Mouse (Mus musculus): Measurements from ENCODE around the gene Atg14.

- TF ChIP-seq GATA1 (IDR thresholded peaks at IDR 0.05; ENCODE audit: borderline replicate concordance, low read length) (no peak), FLI1 (IDR thresholded peaks at IDR 0.05; ENCODE audit: low read length) (no peak)
Measured at GRCm38 (mm10) chr14:47567962-47568652, 2.3 kb downstream of the Atg14 start.

Measured in megakaryocyte, embryonic 14.5 days (primary cell).